Mouse (Mus musculus) kidney, postnatal 0 days (tissue): ENCODE results near the gene Col8a1. TPM values are rescaled to one million over a fixed set of nuclear protein-coding genes. Genes with fewer than 3 reads are reported as not detected.

Experiments used
- ATAC-seq: fragments of 200-750 bp; cut with Nextera tagmentation; replicated peaks from 2 replicates; pipeline ENCODE4 v1.8.0; 2017; ENCODE audit warnings: low read depth, moderate number of reproducible peaks, moderate TSS enrichment, moderate library complexity; ENCODE audit not compliant: low FRiP score
- DNase-seq: peaks from one replicate; pipeline ENCODE4 v3.0.0-alpha.2; 2016; ENCODE audit warnings: low spot score
- H3K27ac ChIP-seq: fragments of 300-500 bp; sonication (generic); 2 replicates; pipeline ENCODE4 v1.5.1; 2014; ENCODE audit warnings: mild to moderate bottlenecking
- H3K27me3 ChIP-seq: fragments of 300-500 bp; sonication (generic); 2 replicates; pipeline ENCODE4 v1.6.1; 2014; ENCODE audit warnings: low read length, mixed read lengths; ENCODE audit not compliant: insufficient read depth
- H3K36me3 ChIP-seq: fragments of 300-500 bp; sonication (generic); 2 replicates; pipeline ENCODE4 v1.6.1; 2014; ENCODE audit warnings: low read length, mixed read lengths; ENCODE audit not compliant: insufficient read depth
- H3K4me1 ChIP-seq: fragments of 300-500 bp; sonication (generic); replicated peaks from 2 replicates; pipeline ENCODE4 v1.6.1; 2014; ENCODE audit warnings: antibody characterized with exemption, low read length, mixed read lengths; ENCODE audit not compliant: insufficient read depth
- H3K4me2 ChIP-seq: fragments of 300-500 bp; sonication (generic); 2 replicates; pipeline ENCODE4 v1.6.1; 2014; ENCODE audit warnings: mild to moderate bottlenecking, low read length, moderate library complexity, mixed read lengths
- H3K4me3 ChIP-seq: fragments of 300-500 bp; sonication (generic); replicated peaks from 2 replicates; pipeline ENCODE4 v1.5.1; 2014; ENCODE audit warnings: low read depth, low read length
- H3K9ac ChIP-seq: fragments of 300-500 bp; sonication (generic); 2 replicates; pipeline ENCODE4 v1.6.1; 2014; ENCODE audit warnings: low read depth, low read length
- H3K9me3 ChIP-seq: fragments of 300-500 bp; sonication (generic); replicated peaks from 2 replicates; pipeline ENCODE4 v1.6.1; 2016; ENCODE audit warnings: low read length, inconsistent platforms, mixed read lengths
- CTCF ChIP-seq: IDR thresholded peaks from 2 replicates; pipeline ENCODE4 v1.5.1; 2016; ENCODE audit warnings: antibody characterized with exemption, low read depth, mild to moderate bottlenecking, moderate library complexity
- WGBS: fragments of 180-500 bp; shearing (Covaris S2); extraction: QIAGEN DNeasy Blood & Tissue Kit; methylation state at CpG from one replicate; pipeline ENCODE4 v1.1.7; 2014; 5-methylcytosine and 5-hydroxymethylcytosine counted together
- polyA plus RNA-seq: library from polyadenylated mRNA; unstranded; fragments of >200 nt; fragmentation: Nextera tagmentation; extraction: Ambion mirVana; gene quantifications from 2 replicates; pipeline ENCODE4 v1.2.1, GENCODE M21; 2015

The Col8a1 gene
- polyA plus RNA-seq, 1 experiment from 2014 or later = 3.7 TPM

DNA sequence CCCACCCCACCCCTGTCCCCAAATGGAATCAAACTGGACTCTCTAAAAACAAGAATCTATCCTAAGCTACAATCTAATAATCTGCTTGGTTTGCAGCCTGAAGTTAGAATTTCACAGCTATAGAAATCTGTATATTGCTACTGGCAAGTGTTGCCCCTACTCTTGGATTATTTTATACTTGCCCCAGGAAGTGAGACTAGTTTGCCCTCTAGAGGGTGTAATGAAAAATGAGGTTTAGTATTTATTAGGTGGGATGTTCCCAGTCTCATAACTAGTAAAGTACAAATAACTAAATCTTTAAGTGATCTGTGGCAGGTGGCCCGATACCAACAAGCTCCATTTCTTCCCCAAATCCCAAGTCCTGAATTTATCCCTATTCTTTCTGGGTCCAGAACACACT is 177.0 kb downstream of the Col8a1 start:
- no peaks in the 10 kb centered on the region for H3K36me3 ChIP-seq
- no peak overlapping the region for H3K27ac ChIP-seq
- DNase-seq = peak; percentile 52
- WGBS = 79% methylated on average over 1 of the region's 1 CpGs
- ATAC-seq = no peak
- H3K27me3 ChIP-seq = no peaks in the 10 kb centered on the region
- no peak overlapping the region for H3K4me3 ChIP-seq
- H3K4me2 ChIP-seq = no peak overlapping the region
- H3K9ac ChIP-seq = no peak overlapping the region
- no peaks in the 10 kb centered on the region for H3K9me3 ChIP-seq
- TF ChIP-seq CTCF = peak; percentile 67
- H3K4me1 ChIP-seq = no peaks in the 10 kb centered on the region

DNA sequence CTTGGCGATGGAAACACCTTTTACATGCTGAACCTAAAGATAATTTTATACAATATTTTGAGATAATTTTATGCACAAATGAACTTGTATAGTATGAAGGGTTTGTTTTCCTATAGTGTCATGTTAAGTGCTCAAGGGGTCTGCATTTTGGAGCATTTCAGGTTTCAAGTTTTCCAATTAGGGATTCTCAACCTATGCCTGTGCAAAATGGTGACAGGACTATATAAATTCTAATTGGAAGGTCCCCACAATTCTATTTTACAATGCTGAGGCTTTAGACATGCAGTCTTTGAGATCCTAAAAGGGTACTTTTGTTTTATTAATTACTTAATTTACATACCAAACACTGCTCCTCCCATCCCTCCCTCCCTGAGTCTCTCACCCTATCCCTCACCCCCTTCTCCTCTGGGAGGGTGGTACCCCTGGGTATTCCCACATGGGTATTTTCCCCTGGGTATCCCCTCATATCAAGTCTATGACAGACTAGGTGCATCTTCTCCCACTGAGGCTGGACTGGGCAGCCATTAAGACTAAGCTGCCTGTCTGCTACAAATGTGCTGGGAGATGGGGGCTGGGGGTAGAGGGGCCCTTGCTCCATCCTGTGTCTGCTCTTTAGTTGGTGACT is 178.7 kb downstream of the Col8a1 start:
- Histone ChIP-seq H3K9me3 (no peaks in the 10 kb centered on the region), H3K9ac (no peak overlapping the region), H3K27me3 (no peaks in the 10 kb centered on the region), H3K4me3 (no peak overlapping the region), H3K4me2 (no peak overlapping the region), H3K27ac (no peak overlapping the region), H3K4me1 (0 out of 2 replicates have a peak, but pooled peaks cover 3% of the 10 kb centered on the region), H3K36me3 (peaks cover 10% of the 10 kb centered on the region)
- TF ChIP-seq CTCF = no peak
- 96% methylated on average over 1 of the region's 1 CpGs for WGBS
- no peak for ATAC-seq
- DNase-seq = no peak

Other genes with a start within 250 kb of the Col8a1 start
- gene Cmss1, start 147.9 kb downstream of the Col8a1 start, polyA plus RNA-seq = 50.4 and 50.5 TPM in 2 replicates